Mouse (Mus musculus): ENCODE data around the gene Wdr1. TPM values are rescaled to one million over a fixed set of nuclear protein-coding genes. Genes with fewer than 3 reads are reported as not detected.
"Not testable (repeated sequence)": the region's sequence is repeated elsewhere in the genome, so short reads cannot be mapped to it uniquely, and the experiment has no call there.

Gene Wdr1
- total RNA-seq (2021): 100 to 1,000 TPM; 122 to 133 TPM
- long read RNA-seq, experiment 1, transcript Wdr1-201 (15 exons, 3,089 nt): major isoform, 189 of 209 reads
- long read RNA-seq, experiment 1, partial matches to known transcripts: 8 of 209 reads
- long read RNA-seq, experiment 1, other reads (novel, unspliced or antisense): 12 of 209 reads
- long read RNA-seq, experiment 2, transcript Wdr1-201 (15 exons, 3,089 nt): major isoform, 75 of 89 reads
- long read RNA-seq, experiment 2, partial matches to known transcripts: 5 of 89 reads
- long read RNA-seq, experiment 2, other reads (novel, unspliced or antisense): 9 of 89 reads

DNA sequence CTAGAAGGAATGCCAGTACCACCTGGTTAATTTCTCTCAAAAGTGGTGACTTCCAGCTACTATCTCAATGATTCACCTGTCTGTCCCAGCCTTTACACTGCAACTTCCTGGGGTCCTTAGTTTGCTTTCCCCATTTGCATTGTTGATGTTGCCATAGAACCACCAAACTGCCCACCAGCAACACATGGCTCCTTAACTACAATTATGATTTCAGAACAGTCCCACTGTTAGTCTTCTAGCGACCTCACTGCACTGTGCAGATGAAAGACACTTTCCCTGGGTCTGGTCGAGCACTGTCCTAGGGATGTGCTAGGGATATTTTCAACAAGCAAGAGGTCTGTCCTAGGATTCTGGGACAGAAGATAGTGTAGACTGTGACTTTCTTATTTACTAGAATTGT lies at the start of gene Wdr1:
TSS of gene Wdr1 (minus strand) at position 101 of the 400 bp plus-strand sequence.
- no peak for DNase-seq

- DNase-seq: no peak
Measured at GRCm38 (mm10) chr5:38611118-38611517, 48.1 kb upstream of the Wdr1 start.

DNA sequence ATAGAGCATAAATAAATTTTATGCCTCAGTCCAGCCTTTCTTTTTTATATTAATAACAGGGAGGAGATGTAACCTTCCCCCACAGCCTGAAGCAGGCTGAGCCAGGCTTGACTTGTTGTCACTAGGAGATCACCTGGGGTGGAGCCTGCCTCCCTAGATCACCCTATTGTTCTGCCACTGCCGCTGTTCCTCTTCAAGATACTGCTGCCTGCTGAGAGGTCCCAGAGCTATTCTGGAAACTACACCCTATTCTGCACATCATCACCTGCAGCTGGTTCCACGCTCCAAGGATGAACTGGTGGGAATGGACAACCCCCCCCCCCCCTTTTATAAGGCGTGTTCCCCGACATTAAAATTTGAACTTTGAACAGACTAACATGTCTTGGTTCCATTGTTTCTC lies 45.2 kb upstream of the Wdr1 start:
- not testable (repeated sequence) for DNase-seq

DNA sequence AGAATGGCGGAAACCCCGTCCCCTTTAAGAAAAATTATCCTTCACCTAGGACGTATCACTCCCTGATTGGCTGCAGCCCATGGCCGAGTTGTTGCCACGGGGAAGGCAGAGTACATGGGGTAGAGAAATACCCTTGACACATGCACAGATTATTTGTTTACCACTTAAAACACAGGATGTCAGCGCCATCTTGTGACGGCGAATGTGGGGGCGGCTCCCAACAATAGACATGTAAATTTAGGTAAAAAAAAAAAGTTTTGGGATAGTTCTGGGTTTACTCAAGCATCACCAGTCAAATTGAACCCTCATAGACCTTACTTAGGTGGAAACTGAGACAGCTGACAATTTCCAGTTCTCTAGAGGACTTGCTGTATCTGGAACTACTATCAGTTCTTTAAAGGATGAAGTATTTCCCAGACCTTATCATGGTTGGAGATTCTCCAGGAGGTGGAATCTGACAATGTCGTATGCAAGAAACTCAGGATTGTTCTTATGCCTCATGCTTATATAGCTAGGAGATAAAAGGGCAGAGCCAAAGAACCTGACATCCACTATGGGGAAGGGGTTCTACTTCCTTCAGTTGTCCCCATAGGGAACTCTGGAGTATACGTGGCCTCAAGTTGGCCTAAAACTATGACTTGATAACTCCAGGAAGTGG lies 35.8 kb upstream of the Wdr1 start:
- DNase-seq: no peak

DNA sequence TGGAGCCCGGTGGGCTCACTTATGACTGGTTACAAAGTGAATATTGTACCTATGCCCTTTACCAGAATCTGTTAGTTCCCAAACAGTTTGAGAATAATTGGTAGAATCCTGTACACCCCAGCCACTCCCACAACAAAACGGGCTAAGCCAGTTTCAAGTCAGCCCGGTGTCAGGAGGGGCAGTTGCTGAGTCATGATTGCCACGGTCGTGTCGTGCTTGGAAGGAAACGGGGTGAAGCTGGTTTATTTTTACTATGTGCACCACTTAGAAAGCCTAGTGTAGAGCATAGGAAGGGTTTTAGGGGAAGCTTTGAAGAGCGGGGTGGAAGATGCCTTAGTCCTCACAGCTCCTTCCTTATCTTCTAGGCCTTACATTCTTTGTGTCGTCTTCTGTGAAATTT lies 25.9 kb upstream of the Wdr1 start:
- no peak for DNase-seq

DNA sequence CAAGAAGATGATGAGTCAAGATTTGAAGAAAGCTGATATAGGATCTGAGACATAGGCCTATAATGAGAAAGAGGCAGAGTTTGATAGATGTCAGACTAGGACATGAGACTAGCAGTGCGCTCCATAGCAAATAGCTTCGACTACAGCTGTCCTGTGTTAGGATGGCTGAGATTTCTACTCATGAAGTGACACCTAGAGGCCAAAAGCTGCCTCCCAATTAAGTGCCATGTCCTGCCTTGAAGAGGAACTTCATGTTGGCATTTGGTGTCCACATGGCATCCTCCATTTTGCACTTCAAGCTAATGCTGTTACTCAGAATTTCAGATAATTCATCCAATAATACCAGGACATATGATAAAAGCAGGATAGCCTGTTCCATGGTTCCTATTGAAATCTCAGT lies 22.4 kb upstream of the Wdr1 start:
- DNase-seq: peak in 1 of 2 experiments; percentile 21

GRCm38 (mm10) chr5:38583026-38583425 lies 20.0 kb upstream of the Wdr1 start:
- DNase-seq: no peak

- peak in 1 of 2 experiments; percentile 33 for DNase-seq
Measured at GRCm38 (mm10) chr5:38580703-38581102, 17.7 kb upstream of the Wdr1 start.

- peak; percentile 28 to 51 for DNase-seq
Measured at GRCm38 (mm10) chr5:38570876-38571275, 7.9 kb upstream of the Wdr1 start.

DNA sequence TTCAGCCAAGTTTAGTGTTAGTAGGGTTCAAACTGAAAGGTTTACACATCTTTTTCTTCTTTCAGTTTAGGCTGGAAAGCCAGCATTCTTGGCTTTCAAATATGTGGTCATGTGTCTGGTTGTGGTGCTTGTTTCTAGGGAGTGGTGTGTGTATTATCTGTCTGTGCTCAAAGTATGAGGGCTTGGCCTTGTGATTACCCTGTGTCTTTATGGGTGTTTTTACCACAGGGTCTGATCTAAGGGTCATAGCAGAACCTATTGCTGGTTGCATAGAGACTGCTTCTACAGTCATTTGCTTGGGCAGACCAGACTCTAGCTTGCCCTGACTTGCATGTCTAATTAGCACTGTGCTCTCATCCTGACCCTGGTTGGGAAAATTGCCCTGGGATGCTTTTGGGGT lies 5.6 kb upstream of the Wdr1 start:
- DNase-seq: no peak

GRCm38 (mm10) chr5:38564831-38565230 lies 1.8 kb upstream of the Wdr1 start:
- peak; percentile 40 to 62 for DNase-seq

GRCm38 (mm10) chr5:38561426-38562024 lies 1.5 kb downstream of the Wdr1 start:
- peak; percentile 99 to 100 for DNase-seq

DNA sequence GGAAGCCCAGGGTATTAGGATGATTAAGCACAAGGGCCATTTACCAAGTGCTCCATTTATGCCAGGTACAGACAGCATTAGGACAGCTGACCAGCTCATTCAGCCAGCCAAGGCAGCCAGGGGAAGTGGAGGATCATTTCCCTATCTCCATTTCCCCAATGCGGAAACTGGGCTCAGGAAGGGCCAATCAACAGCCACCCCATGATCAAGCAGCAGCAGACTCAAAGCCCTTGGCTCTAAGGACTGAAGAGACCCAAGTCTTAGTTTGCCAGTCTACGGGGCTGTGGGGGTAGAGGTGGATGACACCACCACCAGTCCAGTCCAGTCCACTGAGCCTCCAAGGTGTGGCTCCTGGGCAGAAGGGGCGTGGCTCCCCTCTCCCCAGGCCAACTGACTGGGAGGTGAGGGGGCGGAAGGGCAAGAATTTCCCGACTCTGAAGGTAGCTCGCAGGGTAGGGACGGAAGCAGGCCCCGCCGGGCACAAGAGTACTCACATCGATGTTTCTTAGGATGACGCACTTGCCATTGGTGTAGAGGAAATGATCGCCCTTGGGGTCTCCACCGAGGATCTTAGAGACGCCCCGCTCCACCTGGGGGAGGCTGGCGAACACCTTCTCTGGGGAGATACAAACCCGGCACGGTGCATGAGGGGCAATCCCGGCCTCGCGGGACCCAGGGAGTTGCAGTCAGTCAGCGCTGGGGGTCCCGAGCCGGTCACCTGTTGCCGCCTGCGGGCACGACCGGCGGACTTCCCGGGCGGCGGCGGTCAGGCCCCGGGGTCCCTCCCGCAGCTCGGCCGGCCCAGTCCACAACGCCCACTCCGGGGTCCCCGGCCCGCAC lies 2.2 kb downstream of the Wdr1 start:
- DNase-seq: peak; percentile 63 to 70

DNA sequence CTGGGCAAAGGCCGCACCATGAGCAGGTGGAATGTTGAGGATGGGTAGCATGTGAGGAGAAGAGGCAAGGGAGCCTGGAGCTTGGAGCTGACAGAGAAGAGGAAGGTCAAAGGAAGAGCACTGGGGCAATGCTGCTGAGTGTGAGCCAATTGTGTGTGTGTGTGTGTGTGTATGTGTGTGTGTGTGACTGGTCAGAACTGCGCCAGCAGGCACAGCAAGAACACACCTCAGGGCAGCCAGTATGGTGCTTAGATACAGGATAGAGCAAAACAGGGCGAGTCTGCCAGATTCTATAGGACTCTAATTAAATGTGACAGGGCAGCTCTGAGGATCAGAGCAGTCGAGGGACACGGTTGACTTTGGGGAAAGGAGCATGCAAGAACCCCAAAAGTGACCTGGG lies 4.2 kb downstream of the Wdr1 start:
- DNase-seq: peak in 1 of 2 experiments; percentile 29

DNA sequence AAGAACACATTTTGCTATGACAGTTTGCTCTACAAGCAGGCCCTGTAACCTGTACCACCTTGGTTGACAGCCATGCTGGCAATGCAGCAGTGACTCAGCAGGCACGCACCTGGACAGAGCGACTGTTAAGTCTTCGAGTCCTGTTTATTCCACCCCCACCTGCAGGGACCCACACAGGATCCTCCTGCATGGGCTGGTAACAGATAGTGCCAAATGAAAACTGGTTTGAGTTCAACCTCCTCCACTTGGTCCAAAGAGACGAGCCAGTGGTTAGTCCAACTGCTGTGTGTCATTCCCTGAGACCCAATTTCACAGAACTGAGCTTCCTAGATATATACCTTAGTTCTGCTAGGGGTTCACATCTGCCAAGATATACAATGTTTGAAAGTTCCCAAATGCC lies 5.2 kb downstream of the Wdr1 start:
- no peak for DNase-seq

GRCm38 (mm10) chr5:38556406-38556805 lies 6.6 kb downstream of the Wdr1 start:
- DNase-seq: no peak

GRCm38 (mm10) chr5:38553953-38554352 lies 9.1 kb downstream of the Wdr1 start:
- peak in 1 of 2 experiments; percentile 40 for DNase-seq

GRCm38 (mm10) chr5:38553491-38553890 lies 9.5 kb downstream of the Wdr1 start:
- no peak for DNase-seq

DNA sequence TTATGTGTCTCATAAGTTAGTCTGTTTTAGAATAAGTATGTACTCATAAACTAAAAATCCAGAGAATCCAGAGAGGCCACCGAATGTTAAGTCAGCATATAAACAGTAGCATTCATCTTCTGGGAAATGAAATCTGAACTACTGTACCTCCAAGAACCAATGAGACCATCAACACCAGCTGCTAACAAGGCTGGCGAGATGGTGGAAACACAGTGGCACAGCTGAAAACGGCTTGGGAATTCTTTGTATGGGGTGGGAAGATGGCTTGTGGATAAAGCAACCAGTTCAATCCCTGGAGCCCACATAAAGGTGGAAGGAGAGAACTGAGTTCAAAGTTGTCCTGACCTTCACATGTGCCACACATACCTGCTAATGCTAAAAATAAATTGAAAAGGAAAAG lies 10.4 kb downstream of the Wdr1 start:
- DNase-seq: no peak

GRCm38 (mm10) chr5:38550221-38550768 lies 12.7 kb downstream of the Wdr1 start:
- no peak for DNase-seq

GRCm38 (mm10) chr5:38549461-38549909 lies 13.5 kb downstream of the Wdr1 start:
- DNase-seq: peak; percentile 43 to 49

- DNase-seq: peak in 1 of 2 experiments; percentile 45
Measured at GRCm38 (mm10) chr5:38547375-38547774, 15.6 kb downstream of the Wdr1 start.

Data from heart, adult 18-20 months (tissue).